Mouse (Mus musculus) heart, adult 8-10 months (tissue): ENCODE results near the gene Atp2b2. TPM values are rescaled to one million over a fixed set of nuclear protein-coding genes. Genes with fewer than 3 reads are reported as not detected.
A peak's percentile ranks its signal among the peaks of the same experiment; 100 is the strongest.

Experiments
- DNase-seq: peaks from one replicate; pipeline ENCODE4 v3.0.0; 2022; ENCODE audit warnings: low spot score
- total RNA-seq, 4 experiments: library from RNA; stranded (reverse); gene quantifications; 2 replicates each; pipeline ENCODE4 v1.2.4; 2022

Atp2b2 gene
- total RNA-seq, 4 experiments from 2014 or later: 1.0 to 3.0 (median 1.6) TPM

- no peak for DNase-seq
These were observed 100.1 kb downstream of the Atp2b2 start for GRCm38 (mm10) chr6:113942355-113942754.

GRCm38 (mm10) chr6:113941324-113941723 is 101.1 kb downstream of the Atp2b2 start:
- no peak for DNase-seq

- DNase-seq: no peak
These were observed 103.0 kb downstream of the Atp2b2 start for GRCm38 (mm10) chr6:113939442-113939841.

GRCm38 (mm10) chr6:113936811-113937508 is 105.5 kb downstream of the Atp2b2 start:
- no peak for DNase-seq

- peak; percentile 10 for DNase-seq
These were observed 106.3 kb downstream of the Atp2b2 start for GRCm38 (mm10) chr6:113936111-113936510.

GRCm38 (mm10) chr6:113934692-113935091 is 107.7 kb downstream of the Atp2b2 start:
- no peak for DNase-seq

GRCm38 (mm10) chr6:113933261-113934151 is 108.9 kb downstream of the Atp2b2 start:
- DNase-seq: no peak

- no peak for DNase-seq
These were observed 113.1 kb downstream of the Atp2b2 start for GRCm38 (mm10) chr6:113929191-113929875.

- no peak for DNase-seq
These were observed 119.2 kb downstream of the Atp2b2 start for GRCm38 (mm10) chr6:113923249-113923648.

- no peak for DNase-seq
These were observed 121.9 kb downstream of the Atp2b2 start for GRCm38 (mm10) chr6:113920466-113920865.

GRCm38 (mm10) chr6:113912753-113913152 is 129.7 kb downstream of the Atp2b2 start:
- no peak for DNase-seq

- no peak for DNase-seq
These were observed 131.3 kb downstream of the Atp2b2 start for GRCm38 (mm10) chr6:113911094-113911493.

GRCm38 (mm10) chr6:113910411-113911055 is 131.9 kb downstream of the Atp2b2 start:
- no peak for DNase-seq

GRCm38 (mm10) chr6:113909836-113910235 is 132.6 kb downstream of the Atp2b2 start:
- DNase-seq: no peak

- DNase-seq: no peak
These were observed 134.3 kb downstream of the Atp2b2 start for GRCm38 (mm10) chr6:113908066-113908465.

GRCm38 (mm10) chr6:113904406-113904805 is 138.0 kb downstream of the Atp2b2 start:
- DNase-seq: no peak

GRCm38 (mm10) chr6:113896023-113896422 is 146.4 kb downstream of the Atp2b2 start:
- DNase-seq: no peak

GRCm38 (mm10) chr6:113894008-113894407 is 148.4 kb downstream of the Atp2b2 start:
- no peak for DNase-seq

- no peak for DNase-seq
These were observed 150.2 kb downstream of the Atp2b2 start for GRCm38 (mm10) chr6:113892091-113892674.

- no peak for DNase-seq
These were observed 151.0 kb downstream of the Atp2b2 start for GRCm38 (mm10) chr6:113891225-113891967.

- DNase-seq: no peak
These were observed 151.6 kb downstream of the Atp2b2 start for GRCm38 (mm10) chr6:113890858-113891213.
